In the genomic region with DNA sequence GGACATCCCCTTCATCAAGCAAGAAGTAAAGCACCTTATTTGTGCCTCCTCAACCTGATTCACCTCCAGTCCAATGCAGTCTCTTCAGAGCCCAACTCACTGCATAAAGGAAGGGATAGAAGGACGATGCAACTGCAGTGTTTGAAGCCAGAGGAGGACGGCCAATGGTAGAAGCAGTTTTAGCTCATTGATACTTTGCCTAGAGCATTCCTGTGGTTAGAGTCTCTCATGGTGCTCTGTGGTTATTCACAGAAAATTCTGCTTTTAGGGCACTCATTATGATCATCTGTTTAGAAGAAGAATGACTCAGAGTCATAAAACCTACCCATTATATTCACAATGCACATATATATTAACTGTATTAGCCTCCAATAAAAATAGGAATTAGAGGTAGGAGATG, we compare ENCODE assay signal across 23 mouse cellular contexts.
DNase-seq lines count a peak whose midpoint lies in the region; ATAC-seq and TF ChIP-seq lines count a peak whose summit lies in the region.
"Had no signal": no experiment of that assay in that cellular context is flagged by ENCODE, and none has a peak within 500 bp of the region (broad histone marks: within the 10 kb centered on the region; RNA-seq: fewer than 3 reads in every experiment).

No protein-coding gene starts in this region.

- no peak overlapping the region for H3K27ac ChIP-seq in midbrain, postnatal 0 days (ENCODE audit: low read depth, low read length)
- no peak overlapping the region for H3K27ac ChIP-seq in neural tube, embryonic 15.5 days (replicated peaks)

- no peaks in the 10 kb centered on the region for H3K9me3 ChIP-seq in midbrain, postnatal 0 days (ENCODE audit: low read length)
- H3K9me3 ChIP-seq in neural tube, embryonic 15.5 days (replicated peaks) = no peaks in the 10 kb centered on the region

- DNase-seq in 3T3-L1 (ENCODE audit: low read depth, low spot score) (peak; percentile 72), Patski (ENCODE audit: low read depth, low spot score) (peak; percentile 37)
- peak; percentile 80 for DNase-seq in Muller cell, postnatal 12 days (ENCODE audit: inconsistent ontology term)
- DNase-seq in midbrain, postnatal 0 days (ENCODE audit: low spot score) = no peak
- no peak for DNase-seq in right cerebral cortex, postnatal 14 days
- DNase-seq: adrenal gland, adult 2 months; adrenal gland, adult 8-10 months; adrenal gland, postnatal 10 days; adrenal gland, postnatal 14 days; adrenal gland, postnatal 25 days; adrenal gland, postnatal 36 days; B cell, adult 2 months; cerebellum, adult 11 months; cerebellum, adult 11-12 months; cerebellum, adult 18-20 months; cerebellum, adult 2 months; cerebellum, adult 8-10 months; cerebellum, adult 9-10 months had no signal

- H3K4me1 ChIP-seq in midbrain, postnatal 0 days (ENCODE audit: insufficient read depth, low read length) = no peaks in the 10 kb centered on the region
- no peaks in the 10 kb centered on the region for H3K4me1 ChIP-seq in neural tube, embryonic 15.5 days

- peak; percentile 99 for ATAC-seq in Patski
- ATAC-seq in midbrain, postnatal 0 days (ENCODE audit: low FRiP score) = no peak
- ATAC-seq in neural tube, embryonic 15.5 days (ENCODE audit: low FRiP score) = no peak
- ATAC-seq: activated CD4-positive, CD25-positive, alpha-beta regulatory T cell, adult 4 months; CD4-positive, CD25-positive, alpha-beta regulatory T cell, adult 4 months had no signal

- H3K36me3 ChIP-seq in midbrain, postnatal 0 days (ENCODE audit: insufficient read depth, low read length) = no peaks in the 10 kb centered on the region
- H3K36me3 ChIP-seq in neural tube, embryonic 15.5 days = no peaks in the 10 kb centered on the region
- H3K36me3 ChIP-seq: G1E had no signal

- H3K9ac ChIP-seq in midbrain, postnatal 0 days (replicated peaks; ENCODE audit: low read length, poor library complexity, severe bottlenecking) = no peak overlapping the region
- H3K9ac ChIP-seq in neural tube, embryonic 15.5 days (replicated peaks) = no peak overlapping the region

- WGBS in midbrain, postnatal 0 days = 86% methylated on average over 2 of the region's 2 CpGs
- 79% methylated on average over 2 of the region's 2 CpGs for WGBS in neural tube, embryonic 15.5 days

- in situ Hi-C loops in Patski (cut with MboI; ENCODE audit: low pct_unique_long_range_greater_than_20kb) = no loop called here

- no peak for TF ChIP-seq CTCF in Patski (IDR thresholded peaks at IDR 0.05)
- TF ChIP-seq CTCF in midbrain, postnatal 0 days (IDR thresholded peaks at IDR 0.05) = no peak

- H3K4me2 ChIP-seq in midbrain, postnatal 0 days (ENCODE audit: low read depth, low read length, poor library complexity, severe bottlenecking) = no peak overlapping the region
- no peak overlapping the region for H3K4me2 ChIP-seq in neural tube, embryonic 15.5 days

- CTCF ChIA-PET in Patski (lab: Charles Lee) = interaction anchor here (1.4 kb wide), 1 partner anchor 10 kb away, joined by 5 read pairs; no protein-coding TSS in a partner anchor

- POLR2A ChIA-PET in Patski (lab: Charles Lee) = no interaction called here

- H3K27me3 ChIP-seq in Patski = no peaks in the 10 kb centered on the region
- no peaks in the 10 kb centered on the region for H3K27me3 ChIP-seq in midbrain, postnatal 0 days (ENCODE audit: insufficient read depth, low read length)
- H3K27me3 ChIP-seq in neural tube, embryonic 15.5 days (replicated peaks) = no peaks in the 10 kb centered on the region
- H3K27me3 ChIP-seq: CH12.LX had no signal

- no peak overlapping the region for H3K4me3 ChIP-seq in midbrain, postnatal 0 days (ENCODE audit: low read depth, low read length)
- no peak overlapping the region for H3K4me3 ChIP-seq in neural tube, embryonic 15.5 days (replicated peaks)

Comparison
In these comparisons a context has a peak if more than half of its experiments do, and no peak if none do; other contexts are left out.
1. DNase-seq: peak in 3T3-L1 (single experiment), Muller cell, postnatal 12 days (single experiment) and Patski (single experiment); none in midbrain, postnatal 0 days (single experiment) and right cerebral cortex, postnatal 14 days (single experiment).